Mouse (Mus musculus) MEL (cell line): Measurements from ENCODE around the gene Nlrc4. TPM values are rescaled to one million over a fixed set of nuclear protein-coding genes. Genes with fewer than 3 reads are reported as not detected.

ENCODE experiments used
- DNase-seq: peaks from one replicate; pipeline ENCODE4 v3.0.0; 2011; ENCODE audit warnings: low read depth, low spot score
- H3K27ac ChIP-seq: 2 replicates; pipeline ENCODE4 v1.5.1; 2012; ENCODE audit warnings: low read depth, mild to moderate bottlenecking, control low read depth, low read length, moderate library complexity; ENCODE audit not compliant: control insufficient read depth
- H3K27me3 ChIP-seq, 2 experiments: fragments of 150-350 bp in 1 of 2; sonication (generic) in 1 of 2; 2 replicates each; pipeline ENCODE4 v1.6.1; 2012; ENCODE audit warnings: low read length in 2 of 2, mild to moderate bottlenecking in 2 of 2, improper control_type of control experiment in 1 of 2, moderate library complexity in 1 of 2; ENCODE audit not compliant: insufficient read depth in 2 of 2, control insufficient read depth in 1 of 2
- H3K36me3 ChIP-seq, 2 experiments: 2 replicates each; pipeline ENCODE4 v1.6.1; 2012 to 2014; ENCODE audit warnings: low read length in 2 of 2, improper control_type of control experiment in 1 of 2, inconsistent platforms in 1 of 2, mild to moderate bottlenecking in 1 of 2; ENCODE audit not compliant: insufficient read depth in 2 of 2, control insufficient read depth in 1 of 2
- H3K4me1 ChIP-seq, 2 experiments: fragments of 150-350 bp in 1 of 2; sonication (generic) in 1 of 2; 2 replicates each; pipeline ENCODE4 v1.6.1; 2012; ENCODE audit warnings: low read length in 2 of 2, improper control_type of control experiment in 1 of 2, mild to moderate bottlenecking in 1 of 2; ENCODE audit not compliant: insufficient read depth in 2 of 2, control insufficient read depth in 1 of 2
- H3K4me3 ChIP-seq, 2 experiments: fragments of 150-350 bp in 1 of 2; sonication (generic) in 1 of 2; 2 replicates each; pipeline ENCODE4 v1.5.1; 2012; ENCODE audit warnings: low read depth in 2 of 2, low read length in 2 of 2, mild to moderate bottlenecking in 2 of 2, moderate library complexity in 2 of 2, control low read depth in 1 of 2, improper control_type of control experiment in 1 of 2; ENCODE audit not compliant: control insufficient read depth in 1 of 2, insufficient read depth in 1 of 2
- H3K79me2 ChIP-seq: 2 replicates; pipeline ENCODE4 v1.6.1; 2012; ENCODE audit warnings: mild to moderate bottlenecking, low read length, moderate library complexity; ENCODE audit not compliant: control insufficient read depth, poor library complexity, insufficient read depth
- H3K9ac ChIP-seq: 2 replicates; pipeline ENCODE4 v1.6.1; 2012; ENCODE audit warnings: low read depth, mild to moderate bottlenecking, control low read depth, low read length, moderate library complexity; ENCODE audit not compliant: control insufficient read depth, poor library complexity, severe bottlenecking
- H3K9me3 ChIP-seq: fragments of 150-350 bp; sonication (generic); replicated peaks from 2 replicates; pipeline ENCODE4 v1.6.1; 2012; ENCODE audit warnings: mild to moderate bottlenecking, low read length, improper control_type of control experiment, moderate library complexity; ENCODE audit not compliant: insufficient read depth
- CHD2 ChIP-seq: IDR thresholded peaks from 2 replicates; pipeline ENCODE4 v1.6.1; 2011; ENCODE audit warnings: low read length, improper control_type of control experiment
- CTCF ChIP-seq, 3 experiments: IDR thresholded peaks in 2 of 3; conservative IDR thresholded peaks in 1 of 3; 2 replicates each; pipeline ENCODE4 v1.5.1; 2011 to 2012; ENCODE audit warnings: low read length in 3 of 3, low read depth in 2 of 3, mild to moderate bottlenecking in 2 of 3, improper control_type of control experiment in 1 of 3, inconsistent platforms in 1 of 3, mixed read lengths in 1 of 3, moderate library complexity in 1 of 3; ENCODE audit not compliant: control insufficient read depth in 1 of 3, insufficient read depth in 1 of 3, poor library complexity in 1 of 3, severe bottlenecking in 1 of 3
- ELF1 ChIP-seq: IDR thresholded peaks from 2 replicates; pipeline ENCODE4 v1.6.1; 2014; ENCODE audit warnings: low read depth, mild to moderate bottlenecking, inconsistent platforms, low read length, improper control_type of control experiment, moderate library complexity
- EP300 ChIP-seq, 2 experiments: IDR thresholded peaks; 2 replicates each; pipeline ENCODE4 v1.6.1; 2011; ENCODE audit warnings: improper control_type of control experiment in 2 of 2, low read length in 2 of 2, low read depth in 1 of 2, mild to moderate bottlenecking in 1 of 2
- ETS1 ChIP-seq: IDR thresholded peaks from 2 replicates; pipeline ENCODE4 v1.6.1; 2012; ENCODE audit warnings: low read depth, mild to moderate bottlenecking, inconsistent platforms, low read length, improper control_type of control experiment, moderate library complexity
- HCFC1 ChIP-seq: IDR thresholded peaks from 2 replicates; pipeline ENCODE4 v1.6.1; 2012; ENCODE audit warnings: low read depth, mild to moderate bottlenecking, inconsistent platforms, low read length, improper control_type of control experiment, moderate library complexity
- KAT2A ChIP-seq: conservative IDR thresholded peaks from 2 replicates; pipeline ENCODE4 v1.6.1; 2012; ENCODE audit warnings: low read depth, low read length, improper control_type of control experiment, inconsistent platforms
- MAFK ChIP-seq: IDR thresholded peaks from 2 replicates; pipeline ENCODE4 v1.6.1; 2011; ENCODE audit warnings: low read depth, mild to moderate bottlenecking, low read length, improper control_type of control experiment, borderline replicate concordance
- MAX ChIP-seq: IDR thresholded peaks from 2 replicates; pipeline ENCODE4 v1.6.1; 2011; ENCODE audit warnings: low read length, improper control_type of control experiment
- MEF2A ChIP-seq: IDR thresholded peaks from 2 replicates; pipeline ENCODE4 v1.6.1; 2014; ENCODE audit warnings: low read depth, mild to moderate bottlenecking, inconsistent platforms, low read length, improper control_type of control experiment; ENCODE audit not compliant: poor library complexity, insufficient replicate concordance, severe bottlenecking; ENCODE audit errors: extremely low read depth
- MXI1 ChIP-seq: IDR thresholded peaks from 2 replicates; pipeline ENCODE4 v1.6.1; 2011; ENCODE audit warnings: mild to moderate bottlenecking, low read depth, low read length, improper control_type of control experiment
- NRF1 ChIP-seq: IDR thresholded peaks from 2 replicates; pipeline ENCODE4 v1.6.1; 2014; ENCODE audit warnings: low read depth, mild to moderate bottlenecking, inconsistent platforms, low read length, improper control_type of control experiment, moderate library complexity; ENCODE audit not compliant: poor library complexity, insufficient read depth, severe bottlenecking
- POLR2AphosphoS5 ChIP-seq: IDR thresholded peaks from 2 replicates; pipeline ENCODE4 v1.6.1; 2012; ENCODE audit warnings: low read depth, borderline replicate concordance, mild to moderate bottlenecking, inconsistent platforms, low read length, moderate library complexity, mixed read lengths
- RAD21 ChIP-seq: IDR thresholded peaks from 2 replicates; pipeline ENCODE4 v1.6.1; 2011; ENCODE audit warnings: mild to moderate bottlenecking, low read depth, low read length, improper control_type of control experiment
- RCOR1 ChIP-seq: IDR thresholded peaks from 2 replicates; pipeline ENCODE4 v1.6.1; 2012; ENCODE audit warnings: low read depth, mild to moderate bottlenecking, inconsistent platforms, low read length, improper control_type of control experiment
- SMC3 ChIP-seq: IDR thresholded peaks from 2 replicates; pipeline ENCODE4 v1.6.1; 2011; ENCODE audit warnings: low read depth, low read length, improper control_type of control experiment
- TCF12 ChIP-seq: IDR thresholded peaks from 2 replicates; pipeline ENCODE4 v1.6.1; 2014; ENCODE audit warnings: low read depth, mild to moderate bottlenecking, inconsistent platforms, low read length, improper control_type of control experiment, moderate library complexity
- UBTF ChIP-seq: IDR thresholded peaks from 2 replicates; pipeline ENCODE4 v1.6.1; 2012; ENCODE audit warnings: low read depth, mild to moderate bottlenecking, inconsistent platforms, low read length, improper control_type of control experiment, moderate library complexity, borderline replicate concordance; ENCODE audit not compliant: insufficient read depth
- USF1 ChIP-seq: IDR thresholded peaks from 2 replicates; pipeline ENCODE4 v1.6.1; 2014; ENCODE audit warnings: low read depth, mild to moderate bottlenecking, inconsistent platforms, low read length, improper control_type of control experiment, moderate library complexity
- USF2 ChIP-seq, 2 experiments: IDR thresholded peaks; 2 replicates each; pipeline ENCODE4 v1.6.1; 2011 to 2012; ENCODE audit warnings: improper control_type of control experiment in 2 of 2, low read length in 2 of 2, borderline replicate concordance in 1 of 2, inconsistent platforms in 1 of 2, low read depth in 1 of 2, mild to moderate bottlenecking in 1 of 2; ENCODE audit not compliant: insufficient read depth in 1 of 2
- ZKSCAN1 ChIP-seq: IDR thresholded peaks from 2 replicates; pipeline ENCODE4 v1.6.1; 2012; ENCODE audit warnings: low read depth, mild to moderate bottlenecking, inconsistent platforms, low read length, improper control_type of control experiment, moderate library complexity
- ZMIZ1 ChIP-seq: IDR thresholded peaks from 2 replicates; pipeline ENCODE4 v1.6.1; 2012; ENCODE audit warnings: low read depth, mild to moderate bottlenecking, inconsistent platforms, low read length, improper control_type of control experiment, moderate library complexity
- ZNF384 ChIP-seq: IDR thresholded peaks from 2 replicates; pipeline ENCODE4 v1.6.1; 2012; ENCODE audit warnings: low read depth, mild to moderate bottlenecking, inconsistent platforms, low read length, improper control_type of control experiment
- polyA plus RNA-seq, 2 experiments: library from polyadenylated mRNA; stranded (reverse) in 1 of 2; unstranded in 1 of 2; fragments of >175 nt in 1 of 2; fragments of >200 nt in 1 of 2; gene quantifications; 2 replicates each; pipeline versions ENCODE4 v1.2.1 to v1.2.4; 2012; ENCODE audit warnings: low replicate concordance in 2 of 2, low read depth in 1 of 2; ENCODE audit not compliant: insufficient read length in 2 of 2, insufficient read depth in 1 of 2, missing spikeins in 1 of 2
- total RNA-seq: library from RNA; depleted of rRNA; stranded (reverse); fragments of 300-350 nt; gene quantifications from 2 replicates; pipeline ENCODE4 v1.2.3, GENCODE M21; 2012

Nlrc4 gene
- total and polyA plus RNA-seq, 3 experiments: 0.04 to 0.47 TPM; not detected in 1

- Histone ChIP-seq H3K9me3 (no peaks in the 10 kb centered on the region), H3K36me3 (peaks cover 0 to 3% of the 10 kb centered on the region in 2 experiments; a peak in 2 of 4 replicates), H3K79me2 (peaks cover 11% of the 10 kb centered on the region), H3K4me3 (peak overlapping the region; percentile 52 to 79), H3K27ac (no peak overlapping the region), H3K9ac (peak overlapping the region; percentile 65), H3K27me3 (no peaks in the 10 kb centered on the region), H3K4me1 (peaks cover 2 to 6% of the 10 kb centered on the region in 2 experiments; a peak in 2 of 4 replicates)
- no peak for DNase-seq
- TF ChIP-seq MEF2A (no peak), KAT2A (no peak), ELF1 (no peak), POLR2AphosphoS5 (no peak), CHD2 (no peak), ZMIZ1 (no peak), TCF12 (no peak), ETS1 (no peak), RAD21 (no peak), UBTF (no peak), ZKSCAN1 (no peak), MAX (no peak), RCOR1 (no peak), HCFC1 (no peak), USF1 (no peak), MAFK (no peak), USF2 (IDR thresholded peaks at IDR 0.05; ENCODE audit: borderline replicate concordance in 1 of 2, insufficient read depth in 1 of 2, low read depth in 1 of 2, low read length in 2 of 2) (no peak), NRF1 (no peak)
Observed at GRCm38 (mm10) chr17:74394381-74394780, 64.6 kb downstream of the Nlrc4 start.

GRCm38 (mm10) chr17:74389847-74390246 lies 69.1 kb downstream of the Nlrc4 start:
- no peak overlapping the region for H3K27ac ChIP-seq
- no peaks in the 10 kb centered on the region; a peak in 1 of 4 replicates for H3K4me1 ChIP-seq
- DNase-seq: peak; percentile 18
- peaks cover 0 to 3% of the 10 kb centered on the region in 2 experiments; a peak in 2 of 4 replicates for H3K36me3 ChIP-seq
- H3K27me3 ChIP-seq: no peaks in the 10 kb centered on the region
- H3K9me3 ChIP-seq: no peaks in the 10 kb centered on the region
- TF ChIP-seq SMC3 (peak; percentile 26; the same call in 1 of the 2 replicates), CTCF (IDR thresholded peaks at IDR 0.05 in 2 of 3, conservative IDR thresholded peaks at IDR 0.05 in 1 of 3; ENCODE audit: control insufficient read depth in 1 of 3, insufficient read depth in 1 of 3, low read depth in 2 of 3, low read length in 3 of 3, poor library complexity in 1 of 3, severe bottlenecking in 1 of 3) (peak in 2 of 3 experiments; percentile 3 to 34; a peak in 2 of 6 replicates), MXI1 (no peak), POLR2AphosphoS5 (no peak), ZNF384 (no peak), RAD21 (peak; percentile 13), UBTF (no peak), ZMIZ1 (no peak), EP300 (IDR thresholded peaks at IDR 0.05; ENCODE audit: low read depth in 1 of 2, low read length in 2 of 2) (no peak)
- H3K79me2 ChIP-seq: no peaks in the 10 kb centered on the region
- no peak overlapping the region for H3K9ac ChIP-seq
- no peak overlapping the region for H3K4me3 ChIP-seq
